Mouse (Mus musculus) T-helper 2 cell (primary cell): ENCODE results near the gene Steap4.

ENCODE experiments used
- in situ Hi-C: fragments of 300-600 bp; cut with MboI, MseI; formaldehyde crosslinking; loops from one replicate; pipeline ENCODE4 v1.15.1; 2025; ENCODE audit warnings: high pct_unique_total_duplicates

The Steap4 gene

DNA sequence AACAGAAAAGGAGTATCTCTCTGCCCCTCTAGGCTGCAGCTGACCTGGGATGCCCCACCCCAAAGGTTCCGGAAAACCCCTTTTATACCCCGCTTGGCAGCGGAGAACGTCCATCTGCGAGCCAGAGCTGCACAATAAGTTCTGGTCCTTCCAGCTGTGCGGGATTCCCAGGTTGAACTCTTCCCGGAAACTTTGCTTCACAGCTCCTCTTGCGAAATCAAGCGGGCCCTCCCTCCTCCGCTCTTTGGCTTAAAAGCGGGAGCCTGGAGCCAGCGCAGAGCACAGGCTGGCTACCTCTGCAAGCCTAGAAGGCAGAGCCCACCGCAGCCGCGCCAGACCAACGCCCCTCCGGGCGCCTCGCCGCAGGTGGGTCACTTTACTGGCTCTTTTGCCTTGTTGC lies at the start of gene Steap4:
TSS of gene Steap4 (plus strand) at position 282 of the 400 bp plus-strand sequence.
- in situ Hi-C loops, result no loop called here

DNA sequence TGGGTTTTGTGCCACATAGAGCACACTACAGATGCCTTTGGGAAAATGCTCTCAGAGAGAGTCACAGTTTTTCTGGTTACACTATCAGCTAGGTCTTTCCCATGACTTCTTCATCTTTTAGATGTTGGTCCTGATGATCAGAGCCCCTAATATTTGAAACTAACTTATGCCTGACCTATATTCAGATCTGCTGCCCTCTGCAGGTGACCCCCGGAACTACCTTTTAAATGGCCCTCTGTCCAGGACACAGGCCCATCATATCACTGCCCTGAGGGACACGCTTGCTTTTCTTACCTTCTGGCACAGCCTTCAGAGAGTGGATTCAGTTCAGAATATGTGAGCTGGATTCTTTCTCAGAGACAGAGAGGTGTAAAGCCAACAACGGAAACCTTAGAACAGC lies 48.3 kb upstream of the Steap4 start:
- in situ Hi-C loops, result no loop called here

DNA sequence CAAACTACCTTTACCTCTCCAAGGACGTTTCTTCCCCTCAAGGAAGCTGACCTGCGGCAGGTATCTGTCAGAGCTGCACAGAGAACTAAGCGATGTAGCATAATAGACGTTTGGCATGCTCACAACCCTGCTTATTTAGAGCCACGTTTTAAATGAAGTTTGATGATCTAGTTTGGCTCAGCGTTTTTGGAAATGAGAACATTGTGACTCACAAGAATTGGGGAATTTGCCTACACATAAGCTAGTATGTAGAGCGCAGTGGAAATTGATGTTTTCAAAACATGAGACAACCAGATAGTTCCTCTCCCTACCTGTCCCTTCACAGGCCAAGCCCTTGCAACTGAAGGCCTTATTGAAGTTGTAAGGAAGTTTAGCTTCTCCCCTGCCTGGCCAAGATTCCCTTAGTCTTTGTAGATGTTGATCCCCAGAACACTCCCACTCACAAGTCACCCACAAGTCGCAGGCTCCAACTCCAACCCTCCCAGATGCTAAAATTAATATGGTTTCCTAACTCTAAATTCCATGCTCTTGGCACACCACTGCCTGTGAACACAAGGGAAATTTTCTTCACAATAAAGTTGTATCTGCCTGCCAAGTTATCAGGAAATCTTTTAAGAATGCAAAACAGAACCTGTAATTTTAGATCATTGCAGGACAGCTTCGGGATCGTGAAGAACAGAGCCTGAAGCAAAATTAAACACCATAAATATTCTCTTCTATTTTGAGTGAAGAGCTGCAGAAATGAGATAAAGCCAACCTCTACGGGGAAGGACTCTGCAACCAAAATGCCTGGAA lies 42.6 kb upstream of the Steap4 start:
- in situ Hi-C loops, result no loop called here

DNA sequence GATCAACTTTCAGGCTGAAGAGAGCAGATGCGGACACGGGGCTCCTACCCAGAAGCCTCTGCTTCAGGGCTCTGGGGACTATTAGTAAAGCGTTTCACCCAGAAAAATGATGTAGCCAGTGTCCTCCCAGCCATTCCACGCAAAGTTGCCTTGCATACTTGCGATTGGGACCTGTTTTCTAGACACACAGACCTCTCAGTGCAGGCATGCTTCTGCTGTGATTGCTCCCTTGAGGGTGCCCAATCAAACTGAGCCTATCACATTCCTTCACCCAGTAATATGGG lies 42.0 kb upstream of the Steap4 start:
- in situ Hi-C loops, result no loop called here

DNA sequence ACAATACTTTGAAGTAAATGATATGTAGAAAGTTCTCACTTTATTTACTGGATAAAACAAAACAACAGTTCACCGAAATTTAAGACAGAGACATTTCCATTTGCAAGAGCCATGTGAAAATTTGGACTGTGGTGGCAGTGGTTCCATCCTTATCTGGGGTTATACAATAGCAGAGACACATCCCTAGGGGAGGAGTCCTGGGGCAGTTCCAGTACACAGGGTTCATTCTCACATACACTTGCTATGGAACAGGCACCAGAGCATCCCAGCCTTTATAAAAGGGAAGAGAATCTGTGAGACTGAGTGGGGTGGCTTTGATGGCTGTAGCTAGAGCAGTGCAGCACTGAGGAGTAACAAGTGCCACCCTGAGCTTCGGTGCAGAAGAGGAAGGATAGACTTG lies 40.6 kb upstream of the Steap4 start:
- in situ Hi-C loops, result no loop called here

DNA sequence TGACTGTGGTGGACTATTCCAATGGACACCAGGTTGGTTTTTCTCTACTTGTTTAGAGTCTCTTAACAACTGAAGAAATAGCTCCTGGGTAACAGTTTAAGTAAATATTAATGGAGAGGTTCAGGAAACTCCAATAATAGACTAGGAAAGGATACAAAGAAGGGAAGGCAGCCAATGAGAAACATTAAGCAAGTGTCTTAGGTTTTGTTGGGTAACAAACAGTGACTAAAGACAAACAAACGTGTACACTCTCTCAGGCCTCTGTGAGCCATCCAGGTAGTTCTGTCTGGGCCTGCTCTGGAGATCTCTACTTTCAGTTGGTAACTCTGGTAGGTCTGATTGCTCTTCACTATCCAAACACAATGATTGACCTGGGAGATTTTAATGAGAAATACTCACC lies 37.5 kb upstream of the Steap4 start:
- in situ Hi-C loops, result no loop called here

DNA sequence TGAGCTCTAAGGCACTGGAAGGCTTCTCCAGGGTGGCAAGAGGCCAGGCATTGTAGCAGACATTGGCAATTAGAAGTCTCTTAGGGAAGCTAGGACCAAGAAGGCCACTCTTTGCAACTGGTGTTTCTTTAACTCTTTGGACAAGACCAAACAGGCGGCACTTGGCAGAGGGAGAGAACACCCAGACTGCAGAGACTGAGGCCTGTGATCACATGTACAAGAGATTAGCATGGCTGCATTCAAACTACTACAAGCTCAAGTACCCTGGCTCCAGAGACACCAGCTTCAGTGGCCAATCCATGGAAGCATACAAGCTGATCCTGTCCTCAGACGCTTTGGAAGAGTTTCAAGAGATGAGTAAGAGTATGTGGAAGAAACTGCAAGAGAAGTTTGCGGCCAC lies 36.6 kb upstream of the Steap4 start:
- in situ Hi-C loops, result no loop called here

DNA sequence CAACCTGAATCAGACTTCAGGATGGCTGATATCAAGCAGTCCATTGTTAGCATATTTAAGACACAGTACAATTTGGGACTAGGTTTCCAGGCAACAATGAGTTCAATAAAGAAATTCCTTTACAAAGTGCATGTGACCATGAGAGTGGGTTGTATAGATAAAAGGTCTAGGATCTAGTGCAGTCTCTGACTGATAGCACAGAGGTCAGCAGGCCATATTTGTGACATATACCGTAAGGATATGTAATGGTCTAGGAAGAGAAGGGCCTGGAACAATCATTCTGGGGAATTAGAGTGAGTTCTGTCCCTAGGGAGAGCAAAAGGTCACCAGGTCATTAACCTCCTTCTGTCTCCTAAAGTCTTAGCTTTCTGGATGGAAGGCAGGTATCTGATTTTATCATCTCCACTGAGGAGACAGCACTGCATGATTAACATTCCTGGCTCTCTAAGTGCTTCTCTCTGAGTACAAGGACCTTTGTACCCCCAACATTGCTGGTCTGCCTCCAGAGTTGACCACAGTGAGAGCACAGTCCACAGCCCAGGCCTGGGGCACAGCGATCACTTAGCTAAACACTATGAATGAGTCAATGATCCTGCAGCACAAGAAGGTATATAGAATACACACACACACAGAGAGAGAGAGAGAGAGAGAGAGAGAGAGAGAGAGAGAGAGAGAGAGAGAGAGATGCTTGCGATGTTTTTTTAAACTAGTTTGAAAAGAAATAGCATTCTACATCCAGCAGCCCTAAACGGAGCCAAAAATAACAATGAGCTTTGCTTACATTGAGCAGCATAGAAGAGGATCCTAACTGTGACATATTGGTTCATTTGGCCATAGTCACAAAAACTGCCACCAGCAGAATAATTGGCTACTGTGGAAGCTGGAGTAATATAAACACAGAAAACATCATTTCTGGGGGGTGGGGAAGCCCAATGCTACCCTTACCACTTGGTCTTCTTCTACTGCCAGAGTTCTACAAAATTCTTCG lies 27.7 kb upstream of the Steap4 start:
- in situ Hi-C loops, result loop anchor here (5.0 kb wide), 1 partner anchor 85 kb away; no protein-coding TSS in a partner anchor

DNA sequence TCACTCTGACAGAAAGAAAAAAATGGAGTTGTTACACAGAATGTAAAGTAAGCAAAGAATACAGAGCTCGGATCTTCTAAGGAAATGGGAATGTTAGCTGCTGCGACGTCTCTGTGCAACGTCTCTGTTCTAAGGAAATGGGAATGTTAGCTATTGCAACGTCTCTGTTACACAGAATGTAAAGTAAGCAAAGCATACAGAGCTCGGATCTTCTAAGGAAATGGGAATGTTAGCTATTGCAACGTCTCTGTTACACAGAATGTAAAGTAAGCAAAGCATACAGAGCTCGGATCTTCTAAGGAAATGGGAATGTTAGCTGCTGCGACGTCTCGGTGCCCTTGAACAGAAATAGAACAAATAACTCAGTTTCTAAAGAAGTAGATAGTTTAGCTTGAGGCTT lies 26.8 kb upstream of the Steap4 start:
- in situ Hi-C loops, result loop anchor here (5.0 kb wide), 1 partner anchor 86 kb away; no protein-coding TSS in a partner anchor

DNA sequence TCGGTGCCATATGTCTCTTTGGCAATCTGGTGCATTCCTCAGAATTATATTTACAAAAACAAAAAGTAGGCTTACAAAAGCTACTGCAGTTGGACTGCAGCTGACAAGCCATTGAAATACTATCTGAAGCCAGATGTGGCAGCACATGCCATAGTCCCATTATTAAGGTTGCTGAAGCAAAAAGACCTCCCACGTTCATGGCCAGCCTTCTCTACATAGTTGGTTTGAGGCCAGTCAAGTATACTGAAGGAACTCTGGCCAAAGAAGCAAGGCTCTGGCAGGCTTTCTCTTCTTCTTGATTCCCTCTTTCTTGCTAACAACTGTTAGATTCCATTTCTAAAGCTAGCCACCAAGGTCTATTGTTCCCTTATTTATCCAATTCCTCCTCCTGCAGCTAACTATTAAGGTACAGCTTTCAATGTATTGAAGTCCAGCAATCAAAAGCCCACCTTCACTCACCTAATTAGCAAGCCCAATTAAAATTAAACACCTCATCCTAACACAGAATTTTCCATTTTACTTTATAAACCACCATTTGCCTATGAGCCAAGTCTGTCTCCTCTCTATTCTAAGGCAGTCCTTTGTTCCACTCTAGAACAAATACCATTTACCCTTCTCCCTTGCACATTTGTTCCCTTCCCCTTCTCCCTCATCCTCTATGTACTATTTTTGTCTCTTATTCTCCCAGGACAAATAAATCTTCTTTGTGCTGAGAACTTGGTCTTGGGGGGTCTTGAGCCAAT lies 26.2 kb upstream of the Steap4 start:
- in situ Hi-C loops, result loop anchor here (5.0 kb wide), 1 partner anchor 87 kb away; no protein-coding TSS in a partner anchor

DNA sequence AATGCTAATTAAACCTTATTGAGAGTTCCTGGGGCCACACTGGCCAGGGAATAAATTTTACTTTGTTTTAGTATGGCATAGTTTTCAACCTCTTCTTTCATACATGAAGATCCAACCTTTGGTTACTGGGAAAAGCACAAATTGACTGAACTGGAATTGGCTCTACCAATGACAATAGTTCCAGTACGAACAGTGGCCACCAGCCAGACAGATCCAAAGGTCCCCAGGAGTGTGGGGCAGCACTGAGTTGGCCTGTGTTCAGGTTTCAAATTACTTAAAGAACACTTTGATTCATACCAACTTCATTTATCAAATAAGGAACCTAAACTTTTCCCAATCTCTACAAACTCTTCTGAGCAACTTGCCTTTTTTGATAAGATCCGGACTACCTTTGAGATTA lies 5.4 kb upstream of the Steap4 start:
- in situ Hi-C loops, result no loop called here

DNA sequence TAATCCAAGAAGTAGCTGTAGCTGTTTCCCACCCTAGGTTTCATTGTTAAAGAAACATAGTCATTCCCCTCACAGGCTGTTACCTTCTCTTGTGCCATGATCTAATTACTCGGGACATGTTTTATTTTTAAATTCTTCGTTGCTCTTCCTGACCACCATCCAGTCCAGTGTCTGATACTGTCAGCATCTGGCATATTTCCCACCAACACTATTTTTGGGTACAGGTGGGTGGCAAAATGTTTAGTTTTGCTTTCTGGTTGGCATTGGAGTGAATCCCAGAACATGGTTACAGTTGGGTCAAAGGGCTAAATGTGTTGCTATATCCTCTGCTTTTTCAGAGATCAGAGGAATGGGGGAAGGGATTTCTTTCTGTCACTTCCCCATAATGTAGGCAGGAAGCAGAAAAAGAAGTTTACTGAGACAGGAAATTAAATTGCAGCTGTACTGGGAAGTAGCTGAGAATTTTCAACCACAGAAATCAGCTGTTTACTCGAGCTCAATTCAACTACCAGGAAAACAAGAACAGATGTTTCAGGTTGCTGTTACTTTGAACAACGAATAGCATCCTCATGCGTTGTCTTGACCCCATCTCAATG lies 4.8 kb upstream of the Steap4 start:
- in situ Hi-C loops, result no loop called here

DNA sequence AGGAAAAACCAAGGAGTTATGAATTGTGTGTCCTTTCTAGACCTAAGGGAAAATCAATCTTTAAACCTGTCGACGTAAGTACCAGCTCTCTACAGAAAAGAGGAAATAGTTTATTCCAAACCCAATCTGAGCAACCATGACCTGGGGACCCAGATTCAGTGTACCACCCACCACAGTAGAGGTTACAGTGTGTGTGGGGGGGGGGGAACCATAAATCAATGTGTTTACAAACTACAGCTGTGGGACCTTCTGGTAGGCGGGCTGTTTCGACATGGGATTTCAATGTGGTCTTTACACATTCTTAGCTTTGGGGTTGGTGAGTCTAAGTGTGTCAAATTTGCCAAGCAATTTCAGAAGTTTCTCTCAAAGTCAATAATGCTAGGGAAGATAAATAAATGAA lies 2.2 kb upstream of the Steap4 start:
- in situ Hi-C loops, result no loop called here

DNA sequence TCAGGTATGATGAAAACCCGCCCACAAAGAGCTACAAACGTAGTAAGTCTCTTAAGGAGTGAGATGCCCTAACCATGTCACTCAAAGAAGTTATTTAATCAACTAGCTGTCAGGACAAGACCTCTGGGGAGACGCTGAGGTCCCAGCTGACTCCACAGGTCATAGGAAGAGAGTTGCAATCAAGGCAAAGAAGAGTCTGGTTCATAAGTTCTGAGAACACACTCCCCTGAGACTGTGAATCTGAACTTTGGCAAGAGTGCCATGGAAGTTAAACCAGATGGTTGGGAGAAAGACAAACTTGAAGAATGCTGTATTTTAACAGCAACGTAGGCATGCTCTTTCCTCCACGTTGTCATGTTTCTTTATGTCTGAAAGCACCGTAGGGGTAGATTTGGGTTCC lies 971 bp upstream of the Steap4 start:
- in situ Hi-C loops, result no loop called here

DNA sequence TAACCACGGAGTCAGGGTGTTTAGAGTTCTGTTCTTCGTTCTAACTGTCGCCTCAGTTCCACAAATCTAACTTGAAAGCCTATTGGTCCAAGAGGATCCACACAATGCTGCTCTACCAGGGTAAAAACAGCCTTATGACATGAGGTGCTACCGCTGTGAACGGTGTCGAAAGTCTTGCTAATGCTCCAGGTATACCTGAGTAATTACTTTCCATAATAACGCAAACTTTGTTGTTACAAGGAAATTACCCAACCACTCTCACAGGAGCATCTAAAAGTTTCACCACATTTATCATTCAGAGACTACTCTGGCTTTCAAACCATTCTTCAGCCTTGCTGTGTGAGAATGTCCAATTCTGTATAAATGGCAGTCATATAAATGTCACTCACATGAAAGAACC lies 856 bp downstream of the Steap4 start:
- in situ Hi-C loops, result no loop called here

DNA sequence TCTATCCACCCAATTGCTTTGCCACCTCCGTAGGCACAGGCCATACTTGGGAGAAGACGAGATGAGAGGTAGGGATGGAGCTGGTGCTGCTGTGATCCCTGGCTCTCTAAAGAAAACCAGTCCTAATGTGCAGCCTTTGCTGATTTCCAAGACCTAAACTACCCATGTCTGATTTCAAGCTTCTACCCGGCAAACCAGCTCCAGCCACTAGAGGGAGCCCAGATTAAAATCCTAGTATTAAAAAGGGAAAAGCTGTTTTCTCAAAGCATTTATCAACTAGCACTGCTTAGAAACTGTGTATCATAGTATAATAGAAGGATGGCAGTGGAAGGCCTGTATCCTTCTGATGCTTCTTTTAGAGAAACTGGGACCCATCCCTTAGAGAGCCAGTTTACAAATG lies 5.0 kb downstream of the Steap4 start:
- in situ Hi-C loops, result no loop called here

DNA sequence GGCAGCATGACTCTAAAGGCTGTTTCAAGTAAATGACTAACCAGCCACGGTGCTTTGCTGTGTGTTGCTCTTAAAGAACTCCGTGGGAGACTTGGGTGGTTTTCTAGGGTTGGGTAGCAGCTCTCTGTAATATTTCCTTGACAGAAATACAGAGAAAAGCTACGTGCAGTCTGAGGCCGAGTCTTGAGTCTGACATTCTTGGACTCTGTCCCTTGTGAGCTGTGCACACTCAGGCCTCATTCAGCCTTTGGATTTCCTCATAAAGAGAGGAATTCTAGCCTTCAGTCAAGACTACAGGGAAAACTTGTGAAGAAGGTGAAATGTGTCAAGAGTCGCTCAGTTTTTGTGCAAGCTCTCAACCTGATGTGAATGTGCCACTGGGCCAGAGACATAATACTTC lies 7.9 kb downstream of the Steap4 start:
- in situ Hi-C loops, result no loop called here

DNA sequence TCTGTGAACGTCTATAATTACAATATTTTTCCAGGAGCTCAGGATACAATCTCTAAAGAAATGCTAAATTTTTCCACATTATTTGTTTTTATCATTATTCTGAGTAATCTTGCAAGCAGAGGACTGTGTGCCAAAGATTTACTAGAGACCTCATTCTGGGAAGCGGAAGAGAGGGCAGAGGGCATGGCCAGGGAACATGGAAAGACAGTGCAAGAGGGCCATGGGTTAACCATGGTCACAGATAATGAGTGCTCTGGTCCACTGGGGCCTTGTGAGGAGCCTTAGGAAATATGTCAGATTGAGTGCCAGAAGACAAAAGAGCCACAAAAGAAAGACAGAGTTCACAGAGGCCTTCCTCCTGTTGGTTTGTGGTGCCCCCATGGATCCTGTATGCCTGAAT lies 12.0 kb downstream of the Steap4 start:
- in situ Hi-C loops, result loop anchor here (10.0 kb wide), 1 partner anchor 1367 kb away; no protein-coding TSS in a partner anchor

DNA sequence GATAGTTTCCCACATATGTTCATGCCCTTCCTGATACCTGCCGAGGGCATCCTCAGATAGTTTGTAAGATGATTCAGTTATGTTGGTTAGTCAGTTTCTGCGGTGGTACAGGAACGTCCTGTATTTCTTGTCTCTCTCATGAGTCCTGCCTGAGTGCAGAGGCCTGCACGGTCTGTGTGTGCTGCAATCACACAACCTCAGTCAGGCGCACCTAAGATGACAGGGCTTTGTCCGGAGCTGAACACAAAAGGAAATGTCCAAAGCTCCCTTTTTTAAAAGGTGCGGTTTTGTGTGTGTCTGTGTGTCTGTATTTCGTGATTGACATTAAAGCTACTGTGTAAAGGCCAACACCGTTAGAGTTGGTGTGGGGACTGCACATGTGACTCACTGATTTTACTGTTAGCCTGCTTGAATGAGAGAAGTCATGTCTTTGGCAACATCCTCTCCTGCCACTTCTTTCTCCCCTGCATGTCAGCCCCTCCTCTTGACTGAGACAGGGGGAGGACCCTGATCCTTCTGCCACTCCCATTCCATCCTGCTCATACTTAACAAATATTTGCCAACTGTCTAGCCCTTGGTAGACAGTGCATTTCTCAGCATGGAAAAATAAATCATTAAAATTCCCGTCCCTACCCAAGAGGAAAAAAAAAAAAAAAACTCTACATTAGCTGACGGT lies 14.4 kb downstream of the Steap4 start:
- in situ Hi-C loops, result loop anchor here (10.0 kb wide), 1 partner anchor 1370 kb away; no protein-coding TSS in a partner anchor

DNA sequence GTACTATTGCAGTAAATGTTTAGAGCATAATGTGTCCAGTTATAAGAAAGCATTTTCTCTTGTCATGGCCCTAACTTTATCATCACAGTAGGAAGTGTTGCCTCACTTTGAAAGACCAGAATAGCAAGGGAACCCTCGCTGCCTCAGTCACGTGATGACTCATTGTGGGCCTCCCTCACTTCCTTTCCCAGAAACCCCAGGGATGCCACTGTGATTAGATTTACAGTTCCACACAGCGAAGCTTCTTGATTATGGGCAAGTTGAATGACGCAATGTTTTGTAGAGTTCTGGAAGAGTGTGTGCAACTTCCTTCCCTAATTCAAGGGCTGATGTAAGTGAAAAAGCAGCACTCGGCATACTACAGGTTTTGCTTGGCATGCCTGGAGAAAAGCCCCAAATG lies 20.3 kb downstream of the Steap4 start:
- in situ Hi-C loops, result no loop called here

DNA sequence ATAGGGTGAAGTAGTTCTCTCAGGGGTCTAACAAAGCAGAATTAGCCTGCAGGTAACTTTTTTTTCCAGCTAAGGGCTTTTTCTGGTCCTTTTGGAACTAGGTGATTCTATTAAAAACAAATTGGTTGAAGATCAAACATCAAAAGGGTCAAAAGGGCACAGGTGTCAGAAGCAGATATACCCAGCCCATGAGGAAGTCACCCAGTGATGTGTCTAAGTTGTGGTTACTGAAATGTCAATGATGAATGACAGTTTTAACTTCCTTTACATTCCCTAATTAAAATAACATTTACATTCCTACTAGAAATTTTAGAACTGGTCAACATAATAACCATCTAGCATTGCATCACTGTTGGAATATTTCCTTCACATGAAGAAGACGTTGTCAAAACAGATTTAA lies 27.7 kb downstream of the Steap4 start:
- in situ Hi-C loops, result no loop called here
